Mouse (Mus musculus): ENCODE data around the gene Tmem40. TPM values are rescaled to one million over a fixed set of nuclear protein-coding genes. Genes with fewer than 3 reads are reported as not detected.

The Tmem40 gene
- 1.8 and 2.2 TPM in 2 replicates for polyA plus RNA-seq (2015; fragmentation: Nextera tagmentation; extraction: Ambion mirVana)

GRCm38 (mm10) chr6:115761995-115762756 is at the start of gene Tmem40:
Gene Tmem40 (minus strand): TSS chr6:115762410.
- Histone ChIP-seq H3K4me1 (peaks cover 40% of the 10 kb centered on the region), H3K9me3 (replicated peaks) (no peaks in the 10 kb centered on the region), H3K4me2 (peak within 1 kb of the TSS; percentile 22), H3K4me3 (replicated peaks) (0 out of 2 replicates have a peak within 1 kb of the TSS, but pooled peaks have one; percentile 1), H3K27me3 (no peaks in the 10 kb centered on the region), H3K27ac (peak within 1 kb of the TSS; percentile 85), H3K36me3 (no peaks in the 10 kb centered on the region), H3K9ac (no peak within 1 kb of the TSS)
- peak; percentile 30 for ATAC-seq (replicated peaks; ENCODE audit: low FRiP score)
- WGBS, result 3% methylated on average over 9 of the region's 9 CpGs

GRCm38 (mm10) chr6:115811606-115812005 is 49.4 kb upstream of the Tmem40 start:
- ATAC-seq (replicated peaks; ENCODE audit: low FRiP score), result no peak
- H3K36me3 ChIP-seq, result peaks cover 10% of the 10 kb centered on the region
- 71% methylated on average over 8 of the region's 8 CpGs for WGBS

GRCm38 (mm10) chr6:115808488-115809231 is 46.5 kb upstream of the Tmem40 start, which contains the start of gene Rpl32:
Gene Rpl32 (minus strand): TSS chr6:115808747.
- Histone ChIP-seq H3K9ac (peak within 1 kb of the TSS; percentile 99), H3K9me3 (replicated peaks) (no peaks in the 10 kb centered on the region), H3K36me3 (peaks cover 40% of the 10 kb centered on the region), H3K4me1 (peaks cover 27% of the 10 kb centered on the region), H3K27me3 (no peaks in the 10 kb centered on the region), H3K4me3 (replicated peaks) (peak within 1 kb of the TSS; percentile 97), H3K27ac (peak within 1 kb of the TSS; percentile 97), H3K4me2 (peak within 1 kb of the TSS; percentile 74)
- WGBS, result under 1% methylated on average over 47 of the region's 47 CpGs
- ATAC-seq (replicated peaks; ENCODE audit: low FRiP score), result peak; percentile 82

More at GRCm38 (mm10) chr6:115811606-115812005, 49.4 kb upstream of the Tmem40 start:
- Histone ChIP-seq H3K4me3 (replicated peaks) (no peak overlapping the region), H3K27ac (no peak overlapping the region), H3K4me2 (no peak overlapping the region), H3K4me1 (peaks cover 19% of the 10 kb centered on the region), H3K9ac (no peak overlapping the region), H3K9me3 (replicated peaks) (no peaks in the 10 kb centered on the region), H3K27me3 (no peaks in the 10 kb centered on the region)

- Histone ChIP-seq H3K9me3 (replicated peaks) (no peaks in the 10 kb centered on the region), H3K4me3 (replicated peaks) (peak overlapping the region; percentile 97)
- under 1% methylated on average over 22 of the region's 22 CpGs for whole genome bisulfite sequencing
Observed at GRCm38 (mm10) chr6:115808196-115808487, 45.9 kb upstream of the Tmem40 start.

GRCm38 (mm10) chr6:115807464-115808195 is 45.4 kb upstream of the Tmem40 start:
- 2% methylated on average over 15 of the region's 15 CpGs for WGBS
- Histone ChIP-seq H3K4me2 (peak overlapping the region; percentile 74), H3K4me1 (peaks cover 29% of the 10 kb centered on the region), H3K27me3 (no peaks in the 10 kb centered on the region), H3K9ac (peak overlapping the region; percentile 99), H3K4me3 (replicated peaks) (peak overlapping the region; percentile 97), H3K9me3 (replicated peaks) (no peaks in the 10 kb centered on the region), H3K27ac (peak overlapping the region; percentile 97), H3K36me3 (peaks cover 48% of the 10 kb centered on the region)
- no peak for ATAC-seq (replicated peaks; ENCODE audit: low FRiP score)

More at GRCm38 (mm10) chr6:115808196-115808487, 45.9 kb upstream of the Tmem40 start:
- ATAC-seq (replicated peaks; ENCODE audit: low FRiP score), result no peak
- Histone ChIP-seq H3K4me2 (peak overlapping the region; percentile 74), H3K36me3 (peaks cover 43% of the 10 kb centered on the region), H3K27me3 (no peaks in the 10 kb centered on the region), H3K4me1 (peaks cover 29% of the 10 kb centered on the region), H3K27ac (peak overlapping the region; percentile 97), H3K9ac (peak overlapping the region; percentile 99)

- Histone ChIP-seq H3K27ac (no peak overlapping the region), H3K4me1 (peaks cover 29% of the 10 kb centered on the region), H3K4me3 (replicated peaks) (no peak overlapping the region), H3K9me3 (replicated peaks) (no peaks in the 10 kb centered on the region), H3K36me3 (peaks cover 77% of the 10 kb centered on the region), H3K9ac (no peak overlapping the region), H3K27me3 (no peaks in the 10 kb centered on the region), H3K4me2 (no peak overlapping the region)
- WGBS, result 73% methylated on average over 10 of the region's 10 CpGs
- no peak for ATAC-seq (replicated peaks; ENCODE audit: low FRiP score)
Observed at GRCm38 (mm10) chr6:115804432-115805192, 42.4 kb upstream of the Tmem40 start.

- no peaks in the 10 kb centered on the region for H3K27me3 ChIP-seq
- H3K36me3 ChIP-seq, result peaks cover 86% of the 10 kb centered on the region
- H3K27ac ChIP-seq, result peak overlapping the region; percentile 61
- no peak overlapping the region for H3K9ac ChIP-seq
- no peaks in the 10 kb centered on the region for H3K9me3 ChIP-seq (replicated peaks)
- no peak overlapping the region for H3K4me3 ChIP-seq (replicated peaks)
- H3K4me2 ChIP-seq, result no peak overlapping the region
- 48% methylated on average over 16 of the region's 16 CpGs for WGBS
- peak; percentile 62 for ATAC-seq (replicated peaks; ENCODE audit: low FRiP score)
- H3K4me1 ChIP-seq, result peaks cover 26% of the 10 kb centered on the region
Observed at GRCm38 (mm10) chr6:115803541-115804382, 41.6 kb upstream of the Tmem40 start.

- no peaks in the 10 kb centered on the region for H3K9me3 ChIP-seq (replicated peaks)
- no peak overlapping the region for H3K27ac ChIP-seq
- 93% methylated on average over 3 of the region's 3 CpGs for WGBS
- H3K27me3 ChIP-seq, result no peaks in the 10 kb centered on the region
- H3K36me3 ChIP-seq, result peaks cover 97% of the 10 kb centered on the region
- H3K4me3 ChIP-seq (replicated peaks), result no peak overlapping the region
- no peak overlapping the region for H3K9ac ChIP-seq
- no peak for ATAC-seq (replicated peaks; ENCODE audit: low FRiP score)
- no peak overlapping the region for H3K4me2 ChIP-seq
- peaks cover 19% of the 10 kb centered on the region for H3K4me1 ChIP-seq
Observed at GRCm38 (mm10) chr6:115801811-115802210, 39.6 kb upstream of the Tmem40 start.

GRCm38 (mm10) chr6:115792691-115793215 is 30.5 kb upstream of the Tmem40 start:
- Histone ChIP-seq H3K4me2 (no peak overlapping the region), H3K9me3 (replicated peaks) (no peaks in the 10 kb centered on the region), H3K27me3 (no peaks in the 10 kb centered on the region), H3K36me3 (peaks cover 97% of the 10 kb centered on the region), H3K4me1 (0 out of 2 replicates have a peak, but pooled peaks cover 7% of the 10 kb centered on the region), H3K27ac (no peak overlapping the region), H3K9ac (no peak overlapping the region), H3K4me3 (replicated peaks) (no peak overlapping the region)
- no peak; the same call in 1 of the 2 replicates for ATAC-seq (replicated peaks; ENCODE audit: low FRiP score)
- 90% methylated on average over 21 of the region's 21 CpGs for WGBS

GRCm38 (mm10) chr6:115791842-115792686 is 29.9 kb upstream of the Tmem40 start:
- H3K4me2 ChIP-seq, result no peak overlapping the region
- WGBS, result 70% methylated on average over 34 of the region's 34 CpGs
- H3K9me3 ChIP-seq (replicated peaks), result no peaks in the 10 kb centered on the region
- 0 out of 2 replicates have a peak, but pooled peaks cover 7% of the 10 kb centered on the region for H3K4me1 ChIP-seq
- H3K27me3 ChIP-seq, result no peaks in the 10 kb centered on the region
- H3K9ac ChIP-seq, result no peak overlapping the region
- H3K4me3 ChIP-seq (replicated peaks), result no peak overlapping the region
- H3K27ac ChIP-seq, result no peak overlapping the region
- H3K36me3 ChIP-seq, result peaks cover 97% of the 10 kb centered on the region
- ATAC-seq (replicated peaks; ENCODE audit: low FRiP score), result peak; percentile 67

Data from kidney, embryonic 15.5 days (tissue).